Mouse (Mus musculus): ENCODE measurements around the gene Mepce.
"Not testable (repeated sequence)": the region's sequence is repeated elsewhere in the genome, so short reads cannot be mapped to it uniquely, and the experiment has no call there.

The Mepce gene

GRCm38 (mm10) chr5:137787151-137787928, at the start of gene Mepce, which contains the start of gene Zcwpw1:
Gene Mepce (minus strand): TSS chr5:137787655.
Gene Zcwpw1 (plus strand): TSS chr5:137787798.
- peak; percentile 99 for DNase-seq (ENCODE audit: low read depth, low spot score)

GRCm38 (mm10) chr5:137837110-137837509, 49.7 kb upstream of the Mepce start:
- DNase-seq (ENCODE audit: low read depth, low spot score): not testable (repeated sequence)

GRCm38 (mm10) chr5:137836611-137837010, 49.2 kb upstream of the Mepce start:
- DNase-seq (ENCODE audit: low read depth, low spot score): no peak

- not testable (repeated sequence) for DNase-seq (ENCODE audit: low read depth, low spot score)
Observed at GRCm38 (mm10) chr5:137835966-137836520, 48.6 kb upstream of the Mepce start, which contains the start of gene Pilra. Gene Pilra (minus strand): TSS chr5:137836281.

- no peak for DNase-seq (ENCODE audit: low read depth, low spot score)
Observed at GRCm38 (mm10) chr5:137833500-137833899, 46.0 kb upstream of the Mepce start.

- DNase-seq (ENCODE audit: low read depth, low spot score): no peak
Observed at GRCm38 (mm10) chr5:137831506-137831905, 44.1 kb upstream of the Mepce start.

GRCm38 (mm10) chr5:137831106-137831505, 43.7 kb upstream of the Mepce start:
- no peak for DNase-seq (ENCODE audit: low read depth, low spot score)

- no peak for DNase-seq (ENCODE audit: low read depth, low spot score)
Observed at GRCm38 (mm10) chr5:137830238-137830637, 42.8 kb upstream of the Mepce start.

GRCm38 (mm10) chr5:137828694-137829093, 41.2 kb upstream of the Mepce start:
- DNase-seq (ENCODE audit: low read depth, low spot score): no peak

GRCm38 (mm10) chr5:137826421-137826820, 39.0 kb upstream of the Mepce start:
- DNase-seq (ENCODE audit: low read depth, low spot score): no peak

GRCm38 (mm10) chr5:137825971-137826370, 38.5 kb upstream of the Mepce start:
- DNase-seq (ENCODE audit: low read depth, low spot score): no peak

GRCm38 (mm10) chr5:137825030-137825429, 37.6 kb upstream of the Mepce start:
- no peak for DNase-seq (ENCODE audit: low read depth, low spot score)

- DNase-seq (ENCODE audit: low read depth, low spot score): no peak
Observed at GRCm38 (mm10) chr5:137823455-137824045, 36.1 kb upstream of the Mepce start.

- DNase-seq (ENCODE audit: low read depth, low spot score): no peak
Observed at GRCm38 (mm10) chr5:137822602-137823001, 35.1 kb upstream of the Mepce start.

- no peak for DNase-seq (ENCODE audit: low read depth, low spot score)
Observed at GRCm38 (mm10) chr5:137822126-137822525, 34.7 kb upstream of the Mepce start.

- DNase-seq (ENCODE audit: low read depth, low spot score): no peak
Observed at GRCm38 (mm10) chr5:137817466-137818222, 30.2 kb upstream of the Mepce start.

GRCm38 (mm10) chr5:137808316-137808715, 20.9 kb upstream of the Mepce start:
- DNase-seq (ENCODE audit: low read depth, low spot score): no peak

- no peak for DNase-seq (ENCODE audit: low read depth, low spot score)
Observed at GRCm38 (mm10) chr5:137806158-137806557, 18.7 kb upstream of the Mepce start.

GRCm38 (mm10) chr5:137800917-137801316, 13.5 kb upstream of the Mepce start:
- no peak for DNase-seq (ENCODE audit: low read depth, low spot score)

GRCm38 (mm10) chr5:137796606-137797005, 9.2 kb upstream of the Mepce start:
- DNase-seq (ENCODE audit: low read depth, low spot score): no peak

GRCm38 (mm10) chr5:137791553-137791952, 4.1 kb upstream of the Mepce start:
- no peak for DNase-seq (ENCODE audit: low read depth, low spot score)

GRCm38 (mm10) chr5:137788946-137789531, 1.6 kb upstream of the Mepce start:
- no peak for DNase-seq (ENCODE audit: low read depth, low spot score)
